Mouse (Mus musculus): ENCODE measurements around the gene Eya4.

DNA sequence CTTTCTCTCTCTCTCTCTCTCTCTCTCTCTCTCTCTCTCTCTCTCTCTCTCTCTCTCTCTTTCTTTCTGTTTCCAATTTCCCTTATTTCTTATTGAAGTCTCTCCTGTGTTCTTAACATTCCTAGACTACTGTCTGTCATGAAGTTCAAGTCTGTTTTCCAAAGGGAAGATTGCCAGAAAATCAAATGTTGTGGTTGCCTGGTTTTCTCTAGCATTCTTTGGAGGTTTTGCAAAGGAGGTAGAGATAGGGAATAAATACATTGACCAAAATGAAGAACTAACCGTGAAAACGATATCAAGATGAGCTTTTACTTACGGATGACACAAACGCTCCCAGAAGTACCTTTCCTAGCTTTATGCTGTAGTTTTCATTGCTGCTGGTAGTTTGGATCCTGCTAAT, 148.0 kb downstream of the Eya4 start:
- TF ChIP-seq EP300 (IDR thresholded peaks at IDR 0.05) (no peak), CTCF (IDR thresholded peaks at IDR 0.05) (no peak)
